Comparison of ENCODE assay signal across 18 mouse cellular contexts in genomic region chr8:88948981-88949380, GRCm38 (mm10).
A peak's percentile ranks its signal among the peaks of the same experiment; 100 is the strongest.
DNase-seq lines count a peak whose midpoint lies in the region; ATAC-seq and TF ChIP-seq lines count a peak whose summit lies in the region.
"Had no signal": no experiment of that assay in that cellular context is flagged by ENCODE, and none has a peak within 500 bp of the region (broad histone marks: within the 10 kb centered on the region; RNA-seq: fewer than 3 reads in every experiment).

No protein-coding gene starts in this region.

- H3K27ac ChIP-seq in heart, embryonic 12.5 days (ENCODE audit: poor library complexity, severe bottlenecking), result no peak overlapping the region
- no peak overlapping the region for H3K27ac ChIP-seq in kidney, adult 2 months (ENCODE audit: insufficient read depth, low read depth, low read length)
- no peak overlapping the region for H3K27ac ChIP-seq in kidney, embryonic 15.5 days
- H3K27ac ChIP-seq in ES-Bruce4 (ENCODE audit: insufficient read depth, low read length), result peak overlapping the region; percentile 91
- H3K27ac ChIP-seq in liver, postnatal 0 days (ENCODE audit: low read depth), result no peak overlapping the region
- H3K27ac ChIP-seq: embryonic facial prominence, embryonic 15.5 days had no signal

- no peaks in the 10 kb centered on the region for H3K36me3 ChIP-seq in heart, embryonic 12.5 days
- no peaks in the 10 kb centered on the region for H3K36me3 ChIP-seq in kidney, adult 2 months (ENCODE audit: control insufficient read depth, insufficient read depth, low read length)
- no peaks in the 10 kb centered on the region for H3K36me3 ChIP-seq in kidney, embryonic 15.5 days
- H3K36me3 ChIP-seq in ES-Bruce4 (ENCODE audit: control insufficient read depth, insufficient read depth, low read length, poor library complexity, severe bottlenecking), result no peaks in the 10 kb centered on the region
- H3K36me3 ChIP-seq in liver, postnatal 0 days (replicated peaks; ENCODE audit: insufficient read depth, low read length), result no peaks in the 10 kb centered on the region
- H3K36me3 ChIP-seq: embryonic facial prominence, embryonic 15.5 days; G1E had no signal

- TF ChIP-seq EP300 in ES-Bruce4 (IDR thresholded peaks at IDR 0.05; ENCODE audit: insufficient read depth, low read depth, low read length), result 0 out of 2 replicates have a peak, but pooled peaks have one; percentile 20
- TF ChIP-seq EP300 in liver, postnatal 0 days (IDR thresholded peaks at IDR 0.05; ENCODE audit: low read depth), result no peak

- no peak for TF ChIP-seq CTCF in kidney, adult 2 months (conservative IDR thresholded peaks at IDR 0.05; ENCODE audit: insufficient read depth, insufficient read length, low read depth, low read length)
- TF ChIP-seq CTCF in ES-Bruce4 (IDR thresholded peaks at IDR 0.05; ENCODE audit: low read depth, low read length), result no peak
- no peak for TF ChIP-seq CTCF in liver, postnatal 0 days (IDR thresholded peaks at IDR 0.05; ENCODE audit: low read depth)

- H3K4me1 ChIP-seq in heart, embryonic 12.5 days (replicated peaks), result peaks cover 7% of the 10 kb centered on the region
- no peaks in the 10 kb centered on the region for H3K4me1 ChIP-seq in kidney, adult 2 months (ENCODE audit: control insufficient read depth, insufficient read depth, low read length)
- H3K4me1 ChIP-seq in kidney, embryonic 15.5 days, result no peaks in the 10 kb centered on the region
- peaks cover 14% of the 10 kb centered on the region for H3K4me1 ChIP-seq in ES-Bruce4 (ENCODE audit: control insufficient read depth, insufficient read depth, low read length)
- H3K4me1 ChIP-seq in liver, postnatal 0 days (ENCODE audit: insufficient read depth), result no peaks in the 10 kb centered on the region
- H3K4me1 ChIP-seq: embryonic facial prominence, embryonic 15.5 days had no signal

- no peak overlapping the region for H3K4me2 ChIP-seq in heart, embryonic 12.5 days
- no peak overlapping the region for H3K4me2 ChIP-seq in kidney, embryonic 15.5 days
- no peak overlapping the region for H3K4me2 ChIP-seq in liver, postnatal 0 days (ENCODE audit: low read depth, low read length)
- H3K4me2 ChIP-seq: embryonic facial prominence, embryonic 15.5 days had no signal

- WGBS in heart, embryonic 12.5 days, result 74% methylated on average over 16 of the region's 16 CpGs
- 71% methylated on average over 16 of the region's 16 CpGs for whole genome bisulfite sequencing in kidney, adult 2 months
- 84% methylated on average over 16 of the region's 16 CpGs for WGBS in kidney, embryonic 15.5 days
- 81% methylated on average over 16 of the region's 16 CpGs for WGBS in liver, postnatal 0 days (ENCODE audit: insufficient replicate concordance)

- 0 out of 2 replicates have a peak, but pooled peaks cover 4% of the 10 kb centered on the region for H3K9me3 ChIP-seq in heart, embryonic 12.5 days (replicated peaks)
- H3K9me3 ChIP-seq in kidney, embryonic 15.5 days (replicated peaks), result no peaks in the 10 kb centered on the region
- no peaks in the 10 kb centered on the region for H3K9me3 ChIP-seq in ES-Bruce4 (replicated peaks; ENCODE audit: control insufficient read depth, insufficient read depth, low read length, poor library complexity, severe bottlenecking)
- H3K9me3 ChIP-seq in liver, postnatal 0 days (ENCODE audit: low read length), result no peaks in the 10 kb centered on the region
- H3K9me3 ChIP-seq: embryonic facial prominence, embryonic 15.5 days had no signal

- no peak for ATAC-seq in heart, embryonic 12.5 days (ENCODE audit: insufficient number of reproducible peaks, low FRiP score)
- ATAC-seq in kidney, embryonic 15.5 days (replicated peaks; ENCODE audit: low FRiP score), result no peak
- no peak for ATAC-seq in liver, postnatal 0 days

- H3K9ac ChIP-seq in heart, embryonic 12.5 days, result no peak overlapping the region
- H3K9ac ChIP-seq in kidney, embryonic 15.5 days, result no peak overlapping the region
- peak overlapping the region; percentile 62 for H3K9ac ChIP-seq in ES-Bruce4 (ENCODE audit: low read depth, poor library complexity, severe bottlenecking)
- H3K9ac ChIP-seq in liver, postnatal 0 days (replicated peaks), result no peak overlapping the region
- H3K9ac ChIP-seq: embryonic facial prominence, embryonic 15.5 days had no signal

- TF ChIP-seq POLR2A in kidney, adult 2 months (IDR thresholded peaks at IDR 0.05; ENCODE audit: low read depth, low read length), result no peak
- TF ChIP-seq POLR2A in ES-Bruce4 (IDR thresholded peaks at IDR 0.05; ENCODE audit: insufficient read depth, low read length), result no peak

- DNase-seq in heart, adult 18-20 months, result peak; percentile 15 to 35
- DNase-seq in kidney, adult 2 months, result peak; percentile 12
- peak; percentile 37 for DNase-seq in gastrocnemius, postnatal 10 days
- DNase-seq in liver, result no peak
- no peak for DNase-seq in liver, postnatal 0 days
- DNase-seq: adrenal gland, adult 2 months; B cell, adult 2 months; cerebellum, adult 9-10 months; layer of hippocampus, postnatal 36 days; lung, adult 18-20 months; lung, postnatal 4 days; midbrain, embryonic 14.5 days; right cerebral cortex, postnatal 14 days had no signal

- no peaks in the 10 kb centered on the region for H3K27me3 ChIP-seq in heart, embryonic 12.5 days (replicated peaks)
- H3K27me3 ChIP-seq in kidney, adult 2 months (replicated peaks; ENCODE audit: control insufficient read depth, insufficient read depth, low read length), result no peaks in the 10 kb centered on the region
- H3K27me3 ChIP-seq in kidney, embryonic 15.5 days, result no peaks in the 10 kb centered on the region
- H3K27me3 ChIP-seq in ES-Bruce4 (ENCODE audit: control insufficient read depth, insufficient read depth, low read length, poor library complexity, severe bottlenecking), result no peaks in the 10 kb centered on the region
- no peaks in the 10 kb centered on the region for H3K27me3 ChIP-seq in liver, postnatal 0 days (ENCODE audit: insufficient read depth, low read length)
- H3K27me3 ChIP-seq: embryonic facial prominence, embryonic 15.5 days had no signal

- H3K4me3 ChIP-seq in heart, embryonic 12.5 days, result no peak overlapping the region
- no peak overlapping the region for H3K4me3 ChIP-seq in kidney, adult 2 months (ENCODE audit: insufficient read depth, low read depth, low read length)
- no peak overlapping the region for H3K4me3 ChIP-seq in kidney, embryonic 15.5 days (replicated peaks)
- no peak overlapping the region for H3K4me3 ChIP-seq in ES-Bruce4 (ENCODE audit: low read depth, low read length)
- no peak overlapping the region for H3K4me3 ChIP-seq in liver, postnatal 0 days (ENCODE audit: low read depth, low read length)
- H3K4me3 ChIP-seq: embryonic facial prominence, embryonic 15.5 days had no signal

Comparison
In these comparisons a context has a peak if more than half of its experiments do, and no peak if none do; other contexts are left out.
1. DNase-seq: peak in heart, adult 18-20 months (2 of 2), kidney, adult 2 months (single experiment) and gastrocnemius, postnatal 10 days (single experiment); none in liver (single experiment) and liver, postnatal 0 days (single experiment).